Mouse (Mus musculus): Measurements from ENCODE around the gene Igsf9. TPM values are rescaled to one million over a fixed set of nuclear protein-coding genes. Genes with fewer than 3 reads are reported as not detected.

Gene Igsf9
- polyA plus RNA-seq (2014; fragmentation: Nextera tagmentation; extraction: Ambion mirVana): 9.3 and 12.0 TPM in 2 replicates

- peak within 1 kb of the TSS; percentile 61 for H3K4me3 ChIP-seq (ENCODE audit: low read depth, low read length)
- ATAC-seq (replicated peaks; ENCODE audit: insufficient number of reproducible peaks, low FRiP score, low TSS enrichment): peak; percentile 90
- peak within 1 kb of the TSS; percentile 73 for H3K4me2 ChIP-seq
- no peaks in the 10 kb centered on the region for H3K36me3 ChIP-seq (ENCODE audit: control insufficient read depth, insufficient read depth, low read length)
- WGBS (ENCODE audit: insufficient replicate concordance): under 1% methylated on average over 38 of the region's 38 CpGs
- H3K27me3 ChIP-seq (ENCODE audit: control insufficient read depth, insufficient read depth, low read length): 0 out of 2 replicates have a peak, but pooled peaks cover 2% of the 10 kb centered on the region
- H3K9me3 ChIP-seq (replicated peaks; ENCODE audit: control insufficient read depth, low read length): no peaks in the 10 kb centered on the region
- peaks cover 10% of the 10 kb centered on the region; the same call in 1 of the 2 replicates for H3K4me1 ChIP-seq (ENCODE audit: control insufficient read depth, insufficient read depth, low read length)
- H3K27ac ChIP-seq (ENCODE audit: low read depth, low read length): no peak within 1 kb of the TSS
- H3K9ac ChIP-seq (ENCODE audit: low read depth, low read length): peak within 1 kb of the TSS; percentile 60
Measured at GRCm38 (mm10) chr1:172481540-172482280, at the start of gene Igsf9. Gene Igsf9 (plus strand): TSS chr1:172481788.

GRCm38 (mm10) chr1:172431836-172432586 is 49.6 kb upstream of the Igsf9 start:
- Histone ChIP-seq H3K4me3 (ENCODE audit: low read depth, low read length) (no peak overlapping the region), H3K4me2 (no peak overlapping the region), H3K9me3 (replicated peaks; ENCODE audit: control insufficient read depth, low read length) (no peaks in the 10 kb centered on the region), H3K27me3 (ENCODE audit: control insufficient read depth, insufficient read depth, low read length) (no peaks in the 10 kb centered on the region), H3K4me1 (ENCODE audit: control insufficient read depth, insufficient read depth, low read length) (peaks cover 22% of the 10 kb centered on the region), H3K9ac (ENCODE audit: low read depth, low read length) (no peak overlapping the region), H3K27ac (ENCODE audit: low read depth, low read length) (peak overlapping the region; percentile 30; the same call in 1 of the 2 replicates), H3K36me3 (ENCODE audit: control insufficient read depth, insufficient read depth, low read length) (no peaks in the 10 kb centered on the region)
- 24% methylated on average over 4 of the region's 4 CpGs for WGBS (ENCODE audit: insufficient replicate concordance)
- ATAC-seq (replicated peaks; ENCODE audit: insufficient number of reproducible peaks, low FRiP score, low TSS enrichment): peak; percentile 16; the same call in 1 of the 2 replicates

- no peaks in the 10 kb centered on the region for H3K36me3 ChIP-seq (ENCODE audit: control insufficient read depth, insufficient read depth, low read length)
- H3K4me2 ChIP-seq: no peak overlapping the region
- no peak overlapping the region for H3K9ac ChIP-seq (ENCODE audit: low read depth, low read length)
- H3K9me3 ChIP-seq (replicated peaks; ENCODE audit: control insufficient read depth, low read length): no peaks in the 10 kb centered on the region
- H3K27ac ChIP-seq (ENCODE audit: low read depth, low read length): 0 out of 2 replicates have a peak overlapping the region, but pooled peaks have one; percentile 2
- H3K4me3 ChIP-seq (ENCODE audit: low read depth, low read length): no peak overlapping the region
- no peaks in the 10 kb centered on the region for H3K27me3 ChIP-seq (ENCODE audit: control insufficient read depth, insufficient read depth, low read length)
- 59% methylated on average over 3 of the region's 3 CpGs for WGBS (ENCODE audit: insufficient replicate concordance)
- H3K4me1 ChIP-seq (ENCODE audit: control insufficient read depth, insufficient read depth, low read length): peaks cover 22% of the 10 kb centered on the region
- ATAC-seq (replicated peaks; ENCODE audit: insufficient number of reproducible peaks, low FRiP score, low TSS enrichment): no peak
Measured at GRCm38 (mm10) chr1:172432587-172432955, 49.0 kb upstream of the Igsf9 start.

- Histone ChIP-seq H3K9me3 (replicated peaks; ENCODE audit: control insufficient read depth, low read length) (no peaks in the 10 kb centered on the region), H3K4me3 (ENCODE audit: low read depth, low read length) (no peak overlapping the region), H3K4me1 (ENCODE audit: control insufficient read depth, insufficient read depth, low read length) (peaks cover 22% of the 10 kb centered on the region), H3K36me3 (ENCODE audit: control insufficient read depth, insufficient read depth, low read length) (no peaks in the 10 kb centered on the region), H3K27ac (ENCODE audit: low read depth, low read length) (0 out of 2 replicates have a peak overlapping the region, but pooled peaks have one; percentile 2), H3K9ac (ENCODE audit: low read depth, low read length) (no peak overlapping the region), H3K4me2 (0 out of 2 replicates have a peak overlapping the region, but pooled peaks have one; percentile 7), H3K27me3 (ENCODE audit: control insufficient read depth, insufficient read depth, low read length) (no peaks in the 10 kb centered on the region)
- 47% methylated on average over 20 of the region's 20 CpGs for WGBS (ENCODE audit: insufficient replicate concordance)
- ATAC-seq (replicated peaks; ENCODE audit: insufficient number of reproducible peaks, low FRiP score, low TSS enrichment): no peak; the same call in 1 of the 2 replicates
Measured at GRCm38 (mm10) chr1:172433012-172433850, 48.4 kb upstream of the Igsf9 start.

- ATAC-seq (replicated peaks; ENCODE audit: insufficient number of reproducible peaks, low FRiP score, low TSS enrichment): no peak
- Histone ChIP-seq H3K9me3 (replicated peaks; ENCODE audit: control insufficient read depth, low read length) (no peaks in the 10 kb centered on the region), H3K4me1 (ENCODE audit: control insufficient read depth, insufficient read depth, low read length) (peaks cover 22% of the 10 kb centered on the region), H3K4me2 (no peak overlapping the region), H3K36me3 (ENCODE audit: control insufficient read depth, insufficient read depth, low read length) (no peaks in the 10 kb centered on the region), H3K4me3 (ENCODE audit: low read depth, low read length) (no peak overlapping the region), H3K9ac (ENCODE audit: low read depth, low read length) (no peak overlapping the region), H3K27ac (ENCODE audit: low read depth, low read length) (no peak overlapping the region), H3K27me3 (ENCODE audit: control insufficient read depth, insufficient read depth, low read length) (no peaks in the 10 kb centered on the region)
- WGBS (ENCODE audit: insufficient replicate concordance): 85% methylated on average over 4 of the region's 4 CpGs
Measured at GRCm38 (mm10) chr1:172433851-172434165, 47.8 kb upstream of the Igsf9 start.

GRCm38 (mm10) chr1:172436785-172437184 is 44.8 kb upstream of the Igsf9 start:
- Histone ChIP-seq H3K9ac (ENCODE audit: low read depth, low read length) (no peak overlapping the region), H3K4me2 (no peak overlapping the region), H3K9me3 (replicated peaks; ENCODE audit: control insufficient read depth, low read length) (no peaks in the 10 kb centered on the region), H3K27me3 (ENCODE audit: control insufficient read depth, insufficient read depth, low read length) (no peaks in the 10 kb centered on the region), H3K4me3 (ENCODE audit: low read depth, low read length) (no peak overlapping the region), H3K27ac (ENCODE audit: low read depth, low read length) (no peak overlapping the region), H3K36me3 (ENCODE audit: control insufficient read depth, insufficient read depth, low read length) (no peaks in the 10 kb centered on the region), H3K4me1 (ENCODE audit: control insufficient read depth, insufficient read depth, low read length) (peaks cover 18% of the 10 kb centered on the region)
- ATAC-seq (replicated peaks; ENCODE audit: insufficient number of reproducible peaks, low FRiP score, low TSS enrichment): peak; percentile 56; the same call in 1 of the 2 replicates
- WGBS (ENCODE audit: insufficient replicate concordance): 32% methylated on average over 6 of the region's 6 CpGs

GRCm38 (mm10) chr1:172438621-172439020 is 43.0 kb upstream of the Igsf9 start:
- Histone ChIP-seq H3K9ac (ENCODE audit: low read depth, low read length) (no peak overlapping the region), H3K4me3 (ENCODE audit: low read depth, low read length) (no peak overlapping the region), H3K27me3 (ENCODE audit: control insufficient read depth, insufficient read depth, low read length) (no peaks in the 10 kb centered on the region), H3K27ac (ENCODE audit: low read depth, low read length) (no peak overlapping the region), H3K9me3 (replicated peaks; ENCODE audit: control insufficient read depth, low read length) (no peaks in the 10 kb centered on the region), H3K4me2 (no peak overlapping the region), H3K4me1 (ENCODE audit: control insufficient read depth, insufficient read depth, low read length) (peaks cover 2% of the 10 kb centered on the region; the same call in 1 of the 2 replicates), H3K36me3 (ENCODE audit: control insufficient read depth, insufficient read depth, low read length) (no peaks in the 10 kb centered on the region)
- WGBS (ENCODE audit: insufficient replicate concordance): 73% methylated on average over 2 of the region's 2 CpGs
- ATAC-seq (replicated peaks; ENCODE audit: insufficient number of reproducible peaks, low FRiP score, low TSS enrichment): no peak

- Histone ChIP-seq H3K27me3 (ENCODE audit: control insufficient read depth, insufficient read depth, low read length) (no peaks in the 10 kb centered on the region), H3K4me2 (no peak overlapping the region), H3K27ac (ENCODE audit: low read depth, low read length) (no peak overlapping the region), H3K9me3 (replicated peaks; ENCODE audit: control insufficient read depth, low read length) (no peaks in the 10 kb centered on the region), H3K9ac (ENCODE audit: low read depth, low read length) (no peak overlapping the region), H3K4me1 (ENCODE audit: control insufficient read depth, insufficient read depth, low read length) (peaks cover 2% of the 10 kb centered on the region; the same call in 1 of the 2 replicates), H3K4me3 (ENCODE audit: low read depth, low read length) (no peak overlapping the region), H3K36me3 (ENCODE audit: control insufficient read depth, insufficient read depth, low read length) (no peaks in the 10 kb centered on the region)
- WGBS (ENCODE audit: insufficient replicate concordance): 81% methylated on average over 3 of the region's 3 CpGs
- no peak for ATAC-seq (replicated peaks; ENCODE audit: insufficient number of reproducible peaks, low FRiP score, low TSS enrichment)
Measured at GRCm38 (mm10) chr1:172440521-172440920, 41.1 kb upstream of the Igsf9 start.

All from heart, embryonic 11.5 days (tissue).